Mouse (Mus musculus) activated CD4-positive, CD25-positive, alpha-beta regulatory T cell (primary cell): ENCODE measurements around the gene Snx29. TPM values are rescaled to one million over a fixed set of nuclear protein-coding genes. Genes with fewer than 3 reads are reported as not detected.

Experiments
- polyA plus RNA-seq, 2 experiments: library from polyadenylated mRNA; unstranded; fragments of 100-300 nt; shearing (Covaris generic); gene quantifications; one replicate each; pipeline ENCODE4 v1.2.1; 2017

The Snx29 gene
- 10 to 100 TPM; 13.7 to 15.0 TPM for polyA plus RNA-seq

DNA sequence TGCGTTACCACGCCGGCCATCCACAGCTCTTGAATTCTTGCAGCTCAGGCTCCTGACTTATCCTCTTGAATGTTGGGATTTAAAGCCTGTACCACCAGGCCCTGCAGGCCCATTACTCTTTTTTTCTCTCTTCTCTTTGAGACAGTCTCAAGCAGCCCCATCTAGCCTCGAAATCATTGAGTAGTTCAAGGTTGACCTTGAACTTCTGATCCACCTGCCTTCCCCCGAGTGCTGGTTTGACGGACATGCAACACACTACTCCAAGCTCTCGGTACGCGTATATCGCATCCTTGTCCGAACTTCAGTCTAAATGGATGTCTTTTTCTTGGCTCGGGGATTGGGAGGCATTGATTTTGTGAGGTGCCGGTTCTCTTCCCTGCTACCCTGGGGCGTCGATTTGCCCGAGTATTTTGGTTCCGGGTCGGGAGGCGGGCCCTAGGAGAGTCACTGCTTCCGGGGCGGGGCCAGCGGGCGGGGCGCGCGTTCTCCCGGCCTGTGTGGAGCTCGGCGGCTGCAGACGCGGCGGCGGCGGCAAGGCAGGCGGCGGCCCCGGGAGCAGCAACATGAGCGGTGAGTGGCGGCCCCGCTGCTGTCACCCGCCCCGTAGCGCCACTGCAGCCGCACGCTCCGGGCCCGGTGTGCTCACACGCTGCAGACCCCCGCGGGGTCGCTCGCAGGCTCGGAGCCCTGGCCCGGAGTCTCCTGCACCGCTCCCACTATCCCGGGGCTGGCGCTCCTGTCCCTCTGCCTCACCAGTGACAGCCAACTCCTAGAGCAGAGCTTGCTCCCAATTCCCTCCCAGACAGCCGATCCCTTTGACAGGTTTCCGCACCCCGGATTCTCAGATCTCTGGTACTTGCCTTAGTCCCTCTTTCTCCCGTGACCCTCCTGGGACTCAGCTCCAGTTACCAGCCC lies at the start of gene Snx29:
Gene Snx29, plus strand, starts transcription at position 500 of the 915 bp plus-strand sequence.

GRCm38 (mm10) chr16:11313512-11313911 lies 9.2 kb upstream of the Snx29 start, which contains the start of gene Tnfrsf17:
Tnfrsf17 (plus strand) TSS chr16:11313812.

Other genes with a start within 250 kb of the Snx29 start
- 10 to 100 TPM; 38.2 to 43.7 TPM for gene Txndc11, start 188.3 kb upstream of the Snx29 start, polyA plus RNA-seq
- 100 to 1,000 TPM; 249 to 291 TPM for gene Zc3h7a, start 146.5 kb upstream of the Snx29 start, polyA plus RNA-seq
- 100 to 1,000 TPM; 125 to 191 TPM for gene Rsl1d1, start 119.6 kb upstream of the Snx29 start, polyA plus RNA-seq
- 10 to 100 TPM; 82.6 to 83.8 TPM for gene Gspt1, start 68.6 kb upstream of the Snx29 start, polyA plus RNA-seq
- under 1 TPM in 1 of 2 experiments, not detected in 1; 0.43 TPM for gene Tnfrsf17, start 9.1 kb upstream of the Snx29 start, polyA plus RNA-seq